In the genomic region with DNA sequence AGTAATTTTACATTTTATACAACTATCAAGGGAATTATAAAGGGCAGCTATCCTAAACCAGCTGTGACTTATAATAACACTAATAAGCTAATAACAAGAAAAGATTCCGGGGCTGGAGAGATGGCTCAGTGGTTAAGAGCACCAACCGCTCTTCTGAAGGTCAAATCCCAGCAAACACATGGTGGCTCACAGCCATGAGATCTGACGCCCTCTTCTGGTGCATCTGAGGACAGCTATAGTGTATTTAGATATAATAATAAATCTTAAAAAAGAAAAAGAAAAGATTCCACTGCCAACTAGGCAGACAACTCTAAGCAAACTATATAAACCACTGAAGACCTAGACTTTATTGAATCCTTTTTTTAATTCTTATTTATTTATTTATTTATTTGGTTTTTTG, we compare ENCODE assay signal across 12 mouse cellular contexts. TPM values are rescaled to one million over a fixed set of nuclear protein-coding genes. Genes with fewer than 3 reads are reported as not detected.
DNase-seq lines count a peak whose midpoint lies in the region; ATAC-seq and TF ChIP-seq lines count a peak whose summit lies in the region.
"Had no signal": no experiment of that assay in that cellular context is flagged by ENCODE, and none has a peak within 500 bp of the region (broad histone marks: within the 10 kb centered on the region; RNA-seq: fewer than 3 reads in every experiment).

No protein-coding gene starts in this region.

- H3K4me3 ChIP-seq in kidney, postnatal 0 days (replicated peaks; ENCODE audit: low read depth, low read length) = no peak overlapping the region
- H3K4me3 ChIP-seq in kidney, embryonic 16.5 days (ENCODE audit: low read length) = no peak overlapping the region
- H3K4me3 ChIP-seq in midbrain, embryonic 14.5 days (replicated peaks; ENCODE audit: low read depth, low read length) = no peak overlapping the region
- no peak overlapping the region for H3K4me3 ChIP-seq in midbrain, embryonic 10.5 days
- H3K4me3 ChIP-seq: embryonic facial prominence, embryonic 13.5 days; heart, embryonic 15.5 days had no signal

- no peaks in the 10 kb centered on the region for H3K4me1 ChIP-seq in kidney, postnatal 0 days (replicated peaks; ENCODE audit: insufficient read depth, low read length)
- H3K4me1 ChIP-seq in kidney, embryonic 16.5 days (ENCODE audit: insufficient read depth, low read length) = no peaks in the 10 kb centered on the region
- no peaks in the 10 kb centered on the region for H3K4me1 ChIP-seq in midbrain, embryonic 14.5 days (ENCODE audit: control insufficient read depth, insufficient read depth, low read length)
- H3K4me1 ChIP-seq in midbrain, embryonic 10.5 days = no peaks in the 10 kb centered on the region
- H3K4me1 ChIP-seq: embryonic facial prominence, embryonic 13.5 days; heart, embryonic 15.5 days had no signal

- H3K9me3 ChIP-seq in kidney, postnatal 0 days (replicated peaks; ENCODE audit: low read length) = no peaks in the 10 kb centered on the region
- no peaks in the 10 kb centered on the region for H3K9me3 ChIP-seq in kidney, embryonic 16.5 days (ENCODE audit: low read length)
- no peaks in the 10 kb centered on the region for H3K9me3 ChIP-seq in midbrain, embryonic 14.5 days (ENCODE audit: control insufficient read depth, low read length)
- no peaks in the 10 kb centered on the region for H3K9me3 ChIP-seq in midbrain, embryonic 10.5 days (replicated peaks)
- H3K9me3 ChIP-seq: embryonic facial prominence, embryonic 13.5 days; heart, embryonic 15.5 days had no signal

- ATAC-seq in kidney, postnatal 0 days (replicated peaks; ENCODE audit: low FRiP score, low read depth) = no peak
- no peak for ATAC-seq in kidney, embryonic 16.5 days (ENCODE audit: low FRiP score, low TSS enrichment)
- ATAC-seq in midbrain, embryonic 14.5 days (ENCODE audit: low FRiP score, low TSS enrichment) = no peak
- ATAC-seq: forebrain, embryonic 14.5 days had no signal

- H3K36me3 ChIP-seq in kidney, postnatal 0 days (ENCODE audit: insufficient read depth, low read length) = peaks cover 40% of the 10 kb centered on the region
- peaks cover 43% of the 10 kb centered on the region for H3K36me3 ChIP-seq in kidney, embryonic 16.5 days (ENCODE audit: insufficient read depth, low read length)
- peaks cover 71% of the 10 kb centered on the region for H3K36me3 ChIP-seq in midbrain, embryonic 14.5 days (ENCODE audit: control insufficient read depth, insufficient read depth, low read length)
- peaks cover 93% of the 10 kb centered on the region for H3K36me3 ChIP-seq in midbrain, embryonic 10.5 days

- H3K27ac ChIP-seq in kidney, postnatal 0 days = no peak overlapping the region
- H3K27ac ChIP-seq in kidney, embryonic 16.5 days (ENCODE audit: low read length) = no peak overlapping the region
- no peak overlapping the region for H3K27ac ChIP-seq in midbrain, embryonic 14.5 days (replicated peaks; ENCODE audit: low read depth, low read length)
- no peak overlapping the region for H3K27ac ChIP-seq in midbrain, embryonic 10.5 days (replicated peaks)
- H3K27ac ChIP-seq: embryonic facial prominence, embryonic 13.5 days; heart, embryonic 15.5 days; hindbrain, embryonic 14.5 days had no signal

- peak; percentile 13 for DNase-seq in kidney, postnatal 0 days (ENCODE audit: low spot score)
- DNase-seq in midbrain, embryonic 14.5 days = peak; percentile 6
- no peak for DNase-seq in midbrain, embryonic 10.5 days (ENCODE audit: low spot score)
- peak; percentile 24 for DNase-seq in NIH3T3 (ENCODE audit: low read depth)
- DNase-seq in retina, postnatal 1 day = peak; percentile 8
- no peak for DNase-seq in frontal cortex, adult 2 months (ENCODE audit: extremely low spot score in 1 of 2, low spot score in 1 of 2)
- DNase-seq: gastrocnemius, postnatal 36 days had no signal

- no peak overlapping the region for H3K4me2 ChIP-seq in kidney, postnatal 0 days (ENCODE audit: low read length)
- H3K4me2 ChIP-seq in kidney, embryonic 16.5 days (replicated peaks; ENCODE audit: low read depth, low read length) = no peak overlapping the region
- H3K4me2 ChIP-seq in midbrain, embryonic 14.5 days (ENCODE audit: low read length) = no peak overlapping the region
- H3K4me2 ChIP-seq: embryonic facial prominence, embryonic 13.5 days; heart, embryonic 15.5 days; hindbrain, embryonic 14.5 days had no signal

- peak; percentile 35 for TF ChIP-seq CTCF in kidney, postnatal 0 days (IDR thresholded peaks at IDR 0.05; ENCODE audit: low read depth)

- no peaks in the 10 kb centered on the region for H3K27me3 ChIP-seq in kidney, postnatal 0 days (ENCODE audit: insufficient read depth, low read length)
- no peaks in the 10 kb centered on the region for H3K27me3 ChIP-seq in kidney, embryonic 16.5 days (ENCODE audit: insufficient read depth, low read length)
- H3K27me3 ChIP-seq in midbrain, embryonic 14.5 days (ENCODE audit: control insufficient read depth, insufficient read depth, low read length) = no peaks in the 10 kb centered on the region
- no peaks in the 10 kb centered on the region for H3K27me3 ChIP-seq in midbrain, embryonic 10.5 days (ENCODE audit: low read depth, poor library complexity, severe bottlenecking)
- H3K27me3 ChIP-seq: embryonic facial prominence, embryonic 13.5 days; heart, embryonic 15.5 days had no signal

- H3K9ac ChIP-seq in kidney, postnatal 0 days (ENCODE audit: low read depth, low read length) = no peak overlapping the region
- H3K9ac ChIP-seq in kidney, embryonic 16.5 days (replicated peaks; ENCODE audit: low read length) = no peak overlapping the region
- no peak overlapping the region for H3K9ac ChIP-seq in midbrain, embryonic 14.5 days (replicated peaks; ENCODE audit: low read length)
- H3K9ac ChIP-seq: embryonic facial prominence, embryonic 13.5 days; heart, embryonic 15.5 days; hindbrain, embryonic 14.5 days had no signal

- WGBS in kidney, postnatal 0 days = 91% methylated on average over 3 of the region's 3 CpGs
- 89% methylated on average over 3 of the region's 3 CpGs for WGBS in kidney, embryonic 16.5 days
- 83% methylated on average over 3 of the region's 3 CpGs for WGBS in midbrain, embryonic 14.5 days
- WGBS in midbrain, embryonic 10.5 days = 89% methylated on average over 3 of the region's 3 CpGs

RNA-seq across cellular contexts. Expression of a gene that starts 15.0 kb away (rescaled TPM):
- 56.2 and 70.6 TPM in 2 replicates for polyA plus RNA-seq in kidney, postnatal 0 days (2015; fragmentation: Nextera tagmentation; extraction: Ambion mirVana)
- polyA plus RNA-seq in kidney, embryonic 16.5 days (2015; fragmentation: Nextera tagmentation; extraction: Ambion mirVana) = 72.7 and 94.8 TPM in 2 replicates
- 70.2 and 114 TPM in 2 replicates for polyA plus RNA-seq in midbrain, embryonic 14.5 days (2014; fragmentation: Nextera tagmentation; extraction: Ambion mirVana)
- 90.3 and 94.8 TPM in 2 replicates for polyA plus RNA-seq in midbrain, embryonic 10.5 days (2016; fragmentation: Nextera tagmentation; extraction: Ambion mirVana)
- polyA plus RNA-seq in frontal cortex, adult 2 months (2012; rRNA removed) = 57.7 and 59.5 TPM in 2 replicates

RNA-seq across cellular contexts. Expression of a gene that starts 28.9 kb away (rescaled TPM):
- polyA plus RNA-seq in kidney, postnatal 0 days (2015; fragmentation: Nextera tagmentation; extraction: Ambion mirVana) = 32.8 and 47.5 TPM in 2 replicates
- polyA plus RNA-seq in kidney, embryonic 16.5 days (2015; fragmentation: Nextera tagmentation; extraction: Ambion mirVana) = 30.7 and 38.1 TPM in 2 replicates
- 20.9 and 23.2 TPM in 2 replicates for polyA plus RNA-seq in midbrain, embryonic 14.5 days (2014; fragmentation: Nextera tagmentation; extraction: Ambion mirVana)
- polyA plus RNA-seq in midbrain, embryonic 10.5 days (2016; fragmentation: Nextera tagmentation; extraction: Ambion mirVana) = 36.3 and 37.5 TPM in 2 replicates
- polyA plus RNA-seq in frontal cortex, adult 2 months (2012; rRNA removed) = 41.8 and 54.3 TPM in 2 replicates

RNA-seq across cellular contexts. Expression of a gene that starts 47.9 kb away (rescaled TPM):
- polyA plus RNA-seq in kidney, postnatal 0 days (2015; fragmentation: Nextera tagmentation; extraction: Ambion mirVana) = 57.7 and 131 TPM in 2 replicates
- polyA plus RNA-seq in kidney, embryonic 16.5 days (2015; fragmentation: Nextera tagmentation; extraction: Ambion mirVana) = 28.4 and 29.9 TPM in 2 replicates
- polyA plus RNA-seq in midbrain, embryonic 14.5 days (2014; fragmentation: Nextera tagmentation; extraction: Ambion mirVana) = 72.3 and 76.7 TPM in 2 replicates
- polyA plus RNA-seq in midbrain, embryonic 10.5 days (2016; fragmentation: Nextera tagmentation; extraction: Ambion mirVana) = 61.6 and 64.3 TPM in 2 replicates
- 182 and 239 TPM in 2 replicates for polyA plus RNA-seq in frontal cortex, adult 2 months (2012; rRNA removed)

Comparison
In these comparisons a context has a peak if more than half of its experiments do, and no peak if none do; other contexts are left out.
1. DNase-seq: peak in kidney, postnatal 0 days (single experiment), midbrain, embryonic 14.5 days (single experiment), NIH3T3 (single experiment) and retina, postnatal 1 day (single experiment); none in midbrain, embryonic 10.5 days (single experiment) and frontal cortex, adult 2 months (0 of 2).